14 mouse cellular contexts compared by ENCODE assay signal in genomic region chrX:161582019-161582659, GRCm38 (mm10).
DNase-seq lines count a peak whose midpoint lies in the region.
"Had no signal": no experiment of that assay in that cellular context is flagged by ENCODE, and none has a peak within 500 bp of the region (broad histone marks: within the 10 kb centered on the region; RNA-seq: fewer than 3 reads in every experiment).

No protein-coding gene starts in this region.

- intact Hi-C loops in heart, postnatal 25 days (cut with DNase I): loop anchor here (10.0 kb wide), 1 partner anchor 203 kb away; no protein-coding TSS in a partner anchor
- intact Hi-C loops in left cerebral cortex, postnatal 36 days (cut with DNase I): no loop called here

- peak; percentile 3 for DNase-seq in adrenal gland, adult 2 months
- no peak for DNase-seq in adrenal gland, postnatal 10 days
- peak; percentile 20 to 23 for DNase-seq in heart, adult 18-20 months
- no peak for DNase-seq in heart, postnatal 25 days (ENCODE audit: low spot score)
- peak; percentile 0 for DNase-seq in kidney, postnatal 14 days
- no peak for DNase-seq in kidney, postnatal 4 days
- DNase-seq in left cerebral cortex, postnatal 36 days (ENCODE audit: low spot score in 2 of 2): peak; percentile 5 to 7
- no peak for DNase-seq in urinary bladder, adult 18-20 months (ENCODE audit: low spot score in 2 of 2)
- DNase-seq: adrenal gland, postnatal 14 days; cerebellum, adult 9-10 months; kidney, postnatal 25 days; lung, adult 2 months; lung, postnatal 4 days; thymus, postnatal 4 days had no signal

Comparison
In these comparisons a context has a peak if more than half of its experiments do, and no peak if none do; other contexts are left out.
1. DNase-seq: peak in adrenal gland, adult 2 months (single experiment), heart, adult 18-20 months (2 of 2), kidney, postnatal 14 days (single experiment) and left cerebral cortex, postnatal 36 days (2 of 2); none in adrenal gland, postnatal 10 days (single experiment), heart, postnatal 25 days (single experiment), kidney, postnatal 4 days (0 of 2) and urinary bladder, adult 18-20 months (0 of 2).